8 mouse cellular contexts compared by ENCODE assay signal in genomic region chr6:114968361-114969212, GRCm38 (mm10). TPM values are rescaled to one million over a fixed set of nuclear protein-coding genes. Genes with fewer than 3 reads are reported as not detected.
DNase-seq lines count a peak whose midpoint lies in the region; ATAC-seq and TF ChIP-seq lines count a peak whose summit lies in the region.

No protein-coding gene starts in this region.

- peak overlapping the region; percentile 99 for H3K4me2 ChIP-seq in hindbrain, embryonic 14.5 days (replicated peaks)
- peak overlapping the region; percentile 98 for H3K4me2 ChIP-seq in lung, postnatal 0 days (replicated peaks; ENCODE audit: low read depth, low read length)

- peak overlapping the region; percentile 65 for H3K27ac ChIP-seq in hindbrain, embryonic 14.5 days
- H3K27ac ChIP-seq in lung, postnatal 0 days (ENCODE audit: low read length), result peak overlapping the region; percentile 94

- no peak for TF ChIP-seq EP300 in lung, postnatal 0 days (IDR thresholded peaks at IDR 0.05)

- peaks cover 7% of the 10 kb centered on the region; the same call in 1 of the 2 replicates for H3K4me1 ChIP-seq in hindbrain, embryonic 14.5 days (replicated peaks; ENCODE audit: control insufficient read depth, insufficient read depth, low read length)
- H3K4me1 ChIP-seq in lung, postnatal 0 days (ENCODE audit: insufficient read depth, low read depth, low read length), result peaks cover 2% of the 10 kb centered on the region; the same call in 1 of the 2 replicates

- under 1% methylated on average over 66 of the region's 82 CpGs for WGBS in hindbrain, embryonic 14.5 days
- under 1% methylated on average over 50 of the region's 82 CpGs for WGBS in lung, postnatal 0 days

- H3K36me3 ChIP-seq in hindbrain, embryonic 14.5 days (replicated peaks; ENCODE audit: control insufficient read depth, insufficient read depth), result no peaks in the 10 kb centered on the region
- H3K36me3 ChIP-seq in lung, postnatal 0 days (ENCODE audit: insufficient read depth, low read length), result no peaks in the 10 kb centered on the region

- no peak for TF ChIP-seq CTCF in lung, postnatal 0 days (IDR thresholded peaks at IDR 0.05)

- peak overlapping the region; percentile 77 for H3K4me3 ChIP-seq in hindbrain, embryonic 14.5 days (replicated peaks; ENCODE audit: low read length)
- peak overlapping the region; percentile 71 for H3K4me3 ChIP-seq in lung, postnatal 0 days (ENCODE audit: low read depth, low read length)

- DNase-seq in NIH3T3 (ENCODE audit: low read depth), result peak; percentile 94
- peak; percentile 93 for DNase-seq in cerebellum, adult 9-11 months
- peak; percentile 70 to 76 for DNase-seq in frontal cortex, postnatal 25 days (ENCODE audit: low spot score in 2 of 2)
- DNase-seq in hindbrain, embryonic 14.5 days (ENCODE audit: low spot score), result peak; percentile 78
- DNase-seq in layer of hippocampus, postnatal 14 days (ENCODE audit: low spot score in 2 of 2), result peak; percentile 80 to 83
- peak; percentile 95 for DNase-seq in lung, postnatal 0 days (ENCODE audit: low spot score)
- peak; percentile 60 for DNase-seq in retina, postnatal 7 days (ENCODE audit: low read depth, low spot score)
- peak; percentile 97 for DNase-seq in urinary bladder, postnatal 14 days (ENCODE audit: low spot score)

- no peaks in the 10 kb centered on the region for H3K9me3 ChIP-seq in hindbrain, embryonic 14.5 days (ENCODE audit: control insufficient read depth, low read length)
- no peaks in the 10 kb centered on the region for H3K9me3 ChIP-seq in lung, postnatal 0 days (ENCODE audit: low read length)

- H3K9ac ChIP-seq in hindbrain, embryonic 14.5 days, result peak overlapping the region; percentile 72
- peak overlapping the region; percentile 72 for H3K9ac ChIP-seq in lung, postnatal 0 days (replicated peaks; ENCODE audit: low read depth)

- ATAC-seq in hindbrain, embryonic 14.5 days (ENCODE audit: low FRiP score), result peak; percentile 80
- peak; percentile 90 for ATAC-seq in lung, postnatal 0 days

- 0 out of 2 replicates have a peak, but pooled peaks cover 5% of the 10 kb centered on the region for H3K27me3 ChIP-seq in hindbrain, embryonic 14.5 days (ENCODE audit: control insufficient read depth, insufficient read depth, low read length)
- no peaks in the 10 kb centered on the region for H3K27me3 ChIP-seq in lung, postnatal 0 days (replicated peaks; ENCODE audit: insufficient read depth, low read length)

RNA-seq across cellular contexts. Expression of gene Vgll4, which starts 1.2 kb away (rescaled TPM):
- 37.9 and 38.4 TPM in 2 replicates for polyA plus RNA-seq in hindbrain, embryonic 14.5 days (2014; fragmentation: Nextera tagmentation; extraction: Ambion mirVana)
- 10 to 100 TPM; 33.3 to 36.2 TPM for total RNA-seq in layer of hippocampus, postnatal 14 days (2021)
- 104 and 108 TPM in 2 replicates for polyA plus RNA-seq in lung, postnatal 0 days (2015; fragmentation: Nextera tagmentation; extraction: Ambion mirVana)

Comparison
In these comparisons a context has a peak if more than half of its experiments do, and no peak if none do; other contexts are left out.
1. Peak in every context shown above with its lines: DNase-seq, ATAC-seq, H3K4me3 ChIP-seq and H3K27ac ChIP-seq.